Mouse (Mus musculus) C3H10T1/2 (cell line): Measurements from ENCODE around the gene Slc26a9. TPM values are rescaled to one million over a fixed set of nuclear protein-coding genes. Genes with fewer than 3 reads are reported as not detected.

Experiments used
- polyA plus RNA-seq, 2 experiments: library from polyadenylated mRNA; unstranded; fragments of >200 nt; fragmentation: generic; extraction: Trizol; gene quantifications; one replicate each; pipeline ENCODE4 v1.2.1; 2012; ENCODE audit warnings: missing spikeins in 2 of 2

Gene Slc26a9
- not detected for polyA plus RNA-seq

GRCm38 (mm10) chr1:131743868-131744464 lies at the start of gene Slc26a9:
Gene Slc26a9, plus strand, starts transcription at chr1:131744022.

DNA sequence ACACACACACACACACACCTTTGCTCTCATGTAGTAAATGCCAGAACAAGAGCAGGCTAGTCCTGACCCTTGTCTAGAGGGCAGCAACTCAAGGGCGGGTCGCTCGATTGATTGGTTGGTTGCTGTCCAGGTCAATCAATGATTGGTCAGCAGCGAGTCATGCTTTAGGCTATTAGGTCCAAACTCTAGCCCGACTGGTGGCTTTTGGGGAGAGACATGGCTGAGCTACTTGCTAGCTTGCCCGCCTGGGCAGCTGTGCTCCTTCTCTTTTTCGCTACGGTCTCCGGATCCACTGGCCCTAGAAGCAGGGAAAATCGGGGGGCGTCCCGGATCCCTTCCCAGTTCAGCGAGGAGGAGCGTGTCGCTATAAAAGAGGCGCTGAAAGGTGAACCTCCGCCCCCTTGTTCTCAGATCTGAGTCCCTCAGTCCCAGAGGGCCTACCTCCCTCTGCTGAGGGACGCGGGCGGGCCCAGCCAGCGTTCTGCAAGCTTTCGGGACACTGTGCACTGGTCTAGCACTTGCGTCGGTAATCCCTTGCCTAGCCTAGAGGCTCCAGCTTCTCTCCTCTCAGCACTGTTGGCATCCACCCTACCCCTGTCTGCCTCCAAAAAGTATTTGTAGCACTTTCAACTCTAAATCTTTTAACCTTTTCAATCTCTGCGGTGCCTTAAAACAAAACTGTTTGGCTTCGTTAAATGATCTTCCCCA lies 53.5 kb downstream of the Slc26a9 start, which contains the start of gene Pm20d1:
Gene Pm20d1, plus strand, starts transcription at position 180 of the 708 bp plus-strand sequence.

Other genes starting within 250 kb of the Slc26a9 start
- gene Srgap2, start 216.7 kb upstream of the Slc26a9 start, polyA plus RNA-seq: 10 to 100 TPM in 1 of 2 experiments, 1 to 10 TPM in 1; 3.6 to 20.0 TPM
- gene Fam72a, start 216.1 kb upstream of the Slc26a9 start, polyA plus RNA-seq: 1 to 10 TPM in 1 of 2 experiments, under 1 TPM in 1; 0.69 to 1.4 TPM
- under 1 TPM in 1 of 2 experiments, not detected in 1; 0.01 TPM for gene Avpr1b, start 144.8 kb upstream of the Slc26a9 start, polyA plus RNA-seq
- not detected for gene Ctse, start 105.7 kb upstream of the Slc26a9 start, polyA plus RNA-seq
- 10 to 100 TPM in 1 of 2 experiments, 1 to 10 TPM in 1; 4.9 to 18.3 TPM for gene Rab7b, start 55.3 kb upstream of the Slc26a9 start, polyA plus RNA-seq
- gene Pm20d1, start 53.4 kb downstream of the Slc26a9 start, polyA plus RNA-seq: not detected
- gene Slc41a1, start 83.5 kb downstream of the Slc26a9 start, polyA plus RNA-seq: 10 to 100 TPM in 1 of 2 experiments, 1 to 10 TPM in 1; 2.0 to 10.4 TPM
- gene Rab29, start 123.2 kb downstream of the Slc26a9 start, polyA plus RNA-seq: 1 to 10 TPM; 2.5 to 6.3 TPM
- gene Nucks1, start 166.5 kb downstream of the Slc26a9 start, polyA plus RNA-seq: 10 to 100 TPM; 14.0 to 26.5 TPM
- 1 to 10 TPM in 1 of 2 experiments, under 1 TPM in 1; 0.82 to 2.2 TPM for gene Slc45a3, start 218.9 kb downstream of the Slc26a9 start, polyA plus RNA-seq